Mouse (Mus musculus) liver, embryonic 15.5 days (tissue): ENCODE results near the gene Thsd4. TPM values are rescaled to one million over a fixed set of nuclear protein-coding genes. Genes with fewer than 3 reads are reported as not detected.
"Not testable (repeated sequence)": the region's sequence is repeated elsewhere in the genome, so short reads cannot be mapped to it uniquely, and the experiment has no call there.

Experiments used
- ATAC-seq: fragments of 200-750 bp; cut with Nextera tagmentation; 2 replicates; pipeline ENCODE4 v1.8.0; 2017; ENCODE audit warnings: moderate number of reproducible peaks, mild to moderate bottlenecking, moderate library complexity; ENCODE audit not compliant: insufficient read depth
- H3K27ac ChIP-seq: fragments of 300-500 bp; sonication (generic); replicated peaks from 2 replicates; pipeline ENCODE4 v1.5.1; 2015; ENCODE audit warnings: mild to moderate bottlenecking, inconsistent platforms
- H3K27me3 ChIP-seq: fragments of 300-500 bp; sonication (generic); 2 replicates; pipeline ENCODE4 v1.6.1; 2015; ENCODE audit warnings: mild to moderate bottlenecking, inconsistent platforms
- H3K36me3 ChIP-seq: fragments of 300-500 bp; sonication (generic); replicated peaks from 2 replicates; pipeline ENCODE4 v1.6.1; 2015; ENCODE audit warnings: moderate library complexity, mild to moderate bottlenecking, inconsistent platforms
- H3K4me1 ChIP-seq: fragments of 300-500 bp; sonication (generic); replicated peaks from 2 replicates; pipeline ENCODE4 v1.6.1; 2015; ENCODE audit warnings: inconsistent platforms
- H3K4me2 ChIP-seq: fragments of 300-500 bp; sonication (generic); 2 replicates; pipeline ENCODE4 v1.6.1; 2015; ENCODE audit warnings: moderate library complexity, mild to moderate bottlenecking, inconsistent platforms
- H3K4me3 ChIP-seq: fragments of 300-500 bp; sonication (generic); replicated peaks from 2 replicates; pipeline ENCODE4 v1.5.1; 2015; ENCODE audit warnings: mild to moderate bottlenecking, inconsistent platforms
- H3K9ac ChIP-seq: fragments of 300-500 bp; sonication (generic); 2 replicates; pipeline ENCODE4 v1.6.1; 2015; ENCODE audit warnings: moderate library complexity, mild to moderate bottlenecking, inconsistent platforms
- H3K9me3 ChIP-seq: fragments of 300-500 bp; sonication (generic); replicated peaks from 2 replicates; pipeline ENCODE4 v1.6.1; 2016; ENCODE audit warnings: inconsistent platforms
- WGBS: fragments of 180-500 bp; shearing (Covaris S2); methylation state at CpG from one replicate; pipeline ENCODE4 v1.1.7; 2015; ENCODE audit warnings: mixed read lengths; ENCODE audit not compliant: insufficient replicate concordance; 5-methylcytosine and 5-hydroxymethylcytosine counted together
- polyA plus RNA-seq: library from polyadenylated mRNA; unstranded; fragments of >200 nt; fragmentation: Nextera tagmentation; extraction: Ambion mirVana; gene quantifications from 2 replicates; pipeline ENCODE4 v1.2.1, GENCODE M21; 2015

Gene Thsd4
- polyA plus RNA-seq, 1 experiment from 2014 or later: 0.73 TPM

DNA sequence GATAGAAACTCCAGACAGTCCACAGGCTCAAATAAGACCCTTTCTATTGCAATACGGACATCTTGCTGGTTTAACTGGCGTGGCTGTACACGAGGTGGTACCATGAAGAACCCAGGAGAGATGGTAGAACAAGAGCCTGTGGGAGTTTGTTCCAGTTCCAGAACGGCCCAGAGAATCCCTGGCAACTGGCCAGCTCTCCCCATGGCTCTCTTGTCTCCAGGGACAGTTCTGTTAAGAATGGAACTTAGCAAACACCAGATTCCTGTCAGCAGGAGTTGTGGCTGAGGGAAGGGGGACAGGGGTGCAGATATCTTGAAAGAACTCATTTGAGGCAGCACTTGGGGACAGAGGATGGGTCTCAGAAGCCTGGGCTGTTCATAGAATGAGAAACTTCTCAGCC, 550.6 kb downstream of the Thsd4 start:
- H3K9me3 ChIP-seq: no peaks in the 10 kb centered on the region
- no peak overlapping the region for H3K4me3 ChIP-seq
- no peak overlapping the region for H3K9ac ChIP-seq
- H3K27ac ChIP-seq: no peak overlapping the region
- H3K27me3 ChIP-seq: no peaks in the 10 kb centered on the region
- H3K36me3 ChIP-seq: no peaks in the 10 kb centered on the region
- WGBS: 51% methylated on average over 4 of the region's 4 CpGs
- no peak overlapping the region for H3K4me2 ChIP-seq
- ATAC-seq: no peak
- no peaks in the 10 kb centered on the region for H3K4me1 ChIP-seq

DNA sequence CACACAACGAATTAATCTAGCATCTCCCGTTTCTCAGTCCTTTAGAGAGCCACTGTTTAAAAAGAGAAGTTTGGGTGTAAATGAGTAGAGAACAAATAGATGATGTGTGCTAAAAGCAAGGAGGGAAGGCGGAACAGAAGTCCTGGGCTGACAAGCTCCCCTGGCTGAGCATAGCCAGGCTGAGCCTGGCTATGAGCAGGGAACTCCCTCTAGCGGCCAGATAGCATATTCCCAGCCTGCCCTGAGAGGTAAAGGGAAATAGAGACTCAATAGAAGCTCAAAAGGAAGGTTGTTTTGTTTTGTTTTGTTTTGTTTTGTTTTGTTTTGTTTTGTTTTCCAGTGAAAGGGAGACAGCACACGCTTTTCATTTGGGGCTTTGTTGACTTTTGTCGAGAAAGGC, 552.5 kb downstream of the Thsd4 start:
- Histone ChIP-seq H3K27ac (no peak overlapping the region), H3K9me3 (no peaks in the 10 kb centered on the region), H3K4me1 (no peaks in the 10 kb centered on the region), H3K4me2 (no peak overlapping the region), H3K36me3 (no peaks in the 10 kb centered on the region), H3K27me3 (no peaks in the 10 kb centered on the region), H3K4me3 (no peak overlapping the region), H3K9ac (no peak overlapping the region)
- ATAC-seq: no peak
- WGBS: 20% methylated on average over 6 of the region's 6 CpGs

DNA sequence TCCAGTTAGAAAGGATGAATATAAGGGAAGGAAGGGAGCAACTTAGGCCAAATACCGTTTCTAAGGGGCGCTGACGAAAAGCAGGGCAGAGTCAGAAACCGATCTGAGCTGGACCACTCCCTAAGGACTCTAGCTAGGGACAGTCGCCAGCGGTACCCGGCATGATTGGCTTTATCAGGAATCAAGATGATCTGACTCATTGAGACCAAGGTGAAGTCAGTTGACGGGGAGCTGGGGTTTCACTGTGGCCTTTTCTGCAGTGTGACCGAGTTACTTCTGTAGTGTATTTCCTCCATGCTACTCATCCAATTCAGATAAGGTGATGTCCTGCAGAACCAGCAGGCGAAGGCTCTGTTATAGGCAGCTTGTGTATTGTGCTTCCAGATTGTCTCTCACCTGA, 556.8 kb downstream of the Thsd4 start:
- H3K4me3 ChIP-seq: no peak overlapping the region
- H3K27ac ChIP-seq: no peak overlapping the region
- H3K27me3 ChIP-seq: 0 out of 2 replicates have a peak, but pooled peaks cover 3% of the 10 kb centered on the region
- no peaks in the 10 kb centered on the region for H3K4me1 ChIP-seq
- H3K9me3 ChIP-seq: no peaks in the 10 kb centered on the region
- no peaks in the 10 kb centered on the region for H3K36me3 ChIP-seq
- no peak overlapping the region for H3K9ac ChIP-seq
- H3K4me2 ChIP-seq: no peak overlapping the region
- WGBS: 68% methylated on average over 10 of the region's 10 CpGs
- ATAC-seq: no peak

DNA sequence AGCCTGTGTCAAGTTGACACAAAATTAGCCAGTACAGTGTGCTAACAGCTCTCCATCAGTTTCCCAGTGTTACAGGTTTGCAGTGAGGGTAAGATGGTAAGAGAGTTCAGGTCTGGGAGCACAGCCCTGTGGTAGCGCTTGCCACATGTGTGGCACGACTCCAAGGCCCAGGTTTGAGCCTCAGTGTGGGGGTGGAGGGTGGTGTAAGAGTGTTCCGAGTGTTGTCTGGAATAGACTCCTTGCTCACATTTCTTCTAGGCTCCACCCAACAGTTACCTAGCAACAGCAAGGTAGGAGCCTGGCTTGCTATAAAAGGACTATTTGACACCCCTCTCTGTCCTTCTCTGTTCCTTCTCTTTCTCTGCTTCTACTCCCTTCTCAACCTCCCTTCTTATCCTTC, 557.5 kb downstream of the Thsd4 start:
- Histone ChIP-seq H3K9ac (no peak overlapping the region), H3K27me3 (0 out of 2 replicates have a peak, but pooled peaks cover 3% of the 10 kb centered on the region), H3K36me3 (no peaks in the 10 kb centered on the region), H3K9me3 (no peaks in the 10 kb centered on the region), H3K4me1 (no peaks in the 10 kb centered on the region), H3K4me2 (no peak overlapping the region), H3K4me3 (no peak overlapping the region), H3K27ac (no peak overlapping the region)
- 66% methylated on average over 3 of the region's 3 CpGs for WGBS
- no peak for ATAC-seq

DNA sequence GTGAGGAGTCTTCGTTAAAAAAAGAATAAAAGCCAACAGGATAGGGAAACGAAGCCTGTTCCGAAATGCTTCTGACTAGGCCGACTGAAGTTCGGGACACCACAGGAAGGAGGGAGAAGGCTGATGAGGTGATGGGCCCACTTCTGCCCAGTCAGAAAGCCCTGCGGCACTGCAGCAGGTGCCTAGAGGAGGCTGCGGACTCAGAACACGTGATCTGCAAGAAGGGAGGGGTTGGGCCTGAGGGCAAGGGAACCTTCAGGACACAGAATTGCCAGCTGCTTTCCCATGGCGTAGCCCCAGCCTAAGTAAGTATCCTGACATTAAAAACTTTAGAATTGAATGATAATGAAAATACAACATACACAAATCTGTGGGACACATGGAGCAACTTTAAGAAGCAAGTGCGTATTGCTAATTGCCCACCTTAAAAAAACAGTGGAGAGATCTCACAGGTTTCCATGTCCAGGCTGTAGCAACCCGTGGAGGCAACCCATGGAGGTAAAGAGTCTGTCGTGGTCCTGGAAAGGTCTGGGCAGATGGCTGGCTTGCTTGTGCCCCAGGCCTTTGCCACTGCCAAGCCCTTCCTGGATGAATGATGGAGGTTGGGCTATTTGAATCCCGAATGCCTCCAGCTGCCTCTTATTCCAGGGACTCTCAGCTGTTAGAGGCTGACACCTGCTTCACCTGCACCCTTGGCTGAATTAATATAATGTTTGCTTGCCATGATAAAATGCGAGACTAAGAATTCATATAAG, 560.5 kb downstream of the Thsd4 start:
- Histone ChIP-seq H3K9me3 (no peaks in the 10 kb centered on the region), H3K27me3 (peaks cover 3% of the 10 kb centered on the region; the same call in 1 of the 2 replicates), H3K36me3 (no peaks in the 10 kb centered on the region), H3K9ac (no peak overlapping the region), H3K4me3 (no peak overlapping the region), H3K4me2 (no peak overlapping the region), H3K27ac (no peak overlapping the region), H3K4me1 (no peaks in the 10 kb centered on the region)
- WGBS: 64% methylated on average over 14 of the region's 14 CpGs
- ATAC-seq: no peak

DNA sequence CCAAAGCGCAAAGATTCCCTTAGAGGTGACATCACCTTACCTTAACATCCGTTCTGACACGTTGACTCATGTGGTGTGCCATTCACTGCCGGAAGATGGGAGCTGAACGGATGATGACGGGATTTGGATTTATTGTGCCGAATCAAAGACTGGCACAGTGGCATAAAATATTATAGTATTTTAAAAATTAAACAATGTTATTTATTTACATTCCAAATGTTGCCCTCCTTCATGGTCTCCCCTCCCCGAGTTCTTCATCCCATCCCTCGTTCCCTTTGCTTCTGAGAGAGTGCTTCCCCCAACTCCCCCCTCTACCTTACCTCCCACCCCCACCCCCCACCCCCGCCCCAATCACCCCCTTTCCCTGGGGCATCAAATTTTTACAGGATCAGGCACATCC, 561.3 kb downstream of the Thsd4 start, which contains the start of gene Nr2e3:
Nr2e3 (minus strand) TSS at position 101 of the 400 bp plus-strand sequence.
- peaks cover 3% of the 10 kb centered on the region; the same call in 1 of the 2 replicates for H3K27me3 ChIP-seq
- no peak for ATAC-seq

DNA sequence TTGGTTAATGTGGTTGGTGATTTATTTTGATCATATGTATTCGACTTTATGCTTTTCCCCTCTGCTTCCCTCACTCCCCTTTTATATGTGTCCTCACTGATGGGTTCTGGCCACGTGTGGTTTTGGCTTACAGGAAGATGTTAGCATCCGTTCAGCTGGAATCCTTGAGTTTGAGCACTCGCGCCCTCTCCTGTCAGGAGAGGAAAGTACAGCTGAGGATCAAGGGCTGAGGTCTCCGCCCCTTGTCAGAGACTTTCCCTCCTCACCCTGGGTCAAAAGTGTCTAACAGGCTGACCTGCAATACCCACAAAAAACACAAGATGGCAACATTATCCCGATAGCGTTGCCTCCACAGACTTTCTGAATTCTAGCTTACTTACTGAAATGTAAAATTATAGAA, 562.6 kb downstream of the Thsd4 start:
- Histone ChIP-seq H3K4me2 (no peak overlapping the region), H3K27ac (no peak overlapping the region), H3K27me3 (peaks cover 3% of the 10 kb centered on the region; the same call in 1 of the 2 replicates), H3K36me3 (no peaks in the 10 kb centered on the region), H3K9me3 (no peaks in the 10 kb centered on the region), H3K4me1 (no peaks in the 10 kb centered on the region), H3K9ac (no peak overlapping the region), H3K4me3 (no peak overlapping the region)
- WGBS: 2% methylated on average over 8 of the region's 8 CpGs
- no peak for ATAC-seq

More for the DNA sequence above, 561.3 kb downstream of the Thsd4 start, which contains the start of gene Nr2e3:
- Histone ChIP-seq H3K27ac (no peak within 1 kb of the TSS), H3K4me1 (no peaks in the 10 kb centered on the region), H3K36me3 (no peaks in the 10 kb centered on the region), H3K9ac (no peak within 1 kb of the TSS), H3K4me2 (no peak within 1 kb of the TSS), H3K9me3 (no peaks in the 10 kb centered on the region), H3K4me3 (no peak within 1 kb of the TSS)
- 64% methylated on average over 10 of the region's 10 CpGs for WGBS

DNA sequence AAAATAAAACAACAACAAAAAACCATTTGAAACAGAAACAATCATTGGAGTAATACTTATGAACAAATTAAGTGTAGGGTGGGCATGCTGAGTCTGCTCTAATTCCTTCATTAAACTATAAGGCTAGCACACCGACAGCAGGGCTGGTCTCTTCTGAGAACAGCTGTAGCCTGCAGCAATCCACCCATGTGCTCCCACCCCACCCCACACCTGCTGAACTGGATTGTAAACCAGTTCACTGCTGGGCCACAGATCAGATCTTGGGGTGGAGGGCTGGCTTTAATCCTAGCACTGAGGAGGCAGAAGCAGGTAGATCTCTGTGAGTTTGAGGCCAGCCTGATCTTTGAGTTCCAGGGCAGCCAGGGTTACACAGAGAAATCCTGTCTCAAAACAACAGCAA, 563.7 kb downstream of the Thsd4 start:
- not testable (repeated sequence) for H3K4me1 ChIP-seq, ATAC-seq, H3K4me3 ChIP-seq, H3K9ac ChIP-seq, H3K9me3 ChIP-seq, H3K27ac ChIP-seq, H3K4me2 ChIP-seq, H3K36me3 ChIP-seq, H3K27me3 ChIP-seq
- 72% methylated on average over 1 of the region's 1 CpGs for WGBS

DNA sequence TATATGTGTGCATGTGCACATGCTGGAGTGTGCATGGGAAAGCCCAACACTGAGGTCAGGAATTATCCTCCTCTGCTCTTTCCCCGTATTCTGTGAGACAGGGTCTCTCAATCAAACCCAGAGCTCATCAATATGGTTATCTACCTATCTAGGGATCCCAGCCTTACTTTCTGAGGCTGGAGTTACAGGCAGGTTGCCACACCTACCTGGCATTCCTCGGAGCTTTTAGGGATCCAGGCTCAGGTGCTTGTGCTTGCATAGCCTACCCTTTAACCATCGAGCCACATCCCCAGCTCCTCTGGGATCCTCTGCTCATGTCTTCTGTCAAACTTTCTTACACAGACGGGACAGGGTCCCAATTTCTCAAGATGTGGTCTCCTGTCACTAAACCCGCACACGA, 565.4 kb downstream of the Thsd4 start:
- Histone ChIP-seq H3K27me3 (no peaks in the 10 kb centered on the region; the same call in 1 of the 2 replicates), H3K36me3 (no peaks in the 10 kb centered on the region), H3K4me1 (no peaks in the 10 kb centered on the region), H3K27ac (no peak overlapping the region), H3K9ac (no peak overlapping the region), H3K4me3 (no peak overlapping the region), H3K9me3 (no peaks in the 10 kb centered on the region), H3K4me2 (no peak overlapping the region)
- WGBS: 44% methylated on average over 6 of the region's 6 CpGs
- no peak for ATAC-seq

DNA sequence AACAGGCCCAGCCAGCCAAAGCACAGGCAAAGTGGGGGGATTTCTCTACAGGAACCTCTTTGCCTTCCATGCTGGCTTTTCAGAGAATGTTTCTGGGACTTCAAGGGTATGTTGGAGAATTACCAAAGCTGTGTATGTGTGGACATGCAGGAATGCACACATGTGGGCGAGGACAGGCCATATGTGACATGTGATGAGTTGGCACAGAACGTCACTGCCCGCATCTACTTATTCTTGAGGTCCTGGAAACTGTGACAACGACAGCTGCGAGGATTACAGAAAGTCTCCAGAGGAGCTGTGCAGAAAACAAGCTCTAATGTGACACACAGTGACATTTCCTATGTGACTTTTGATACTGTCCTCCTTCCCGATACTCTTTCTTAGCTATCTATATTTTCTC, 566.2 kb downstream of the Thsd4 start:
- Histone ChIP-seq H3K36me3 (no peaks in the 10 kb centered on the region), H3K4me2 (no peak overlapping the region), H3K9ac (no peak overlapping the region), H3K9me3 (no peaks in the 10 kb centered on the region), H3K27me3 (no peaks in the 10 kb centered on the region; the same call in 1 of the 2 replicates), H3K4me1 (no peaks in the 10 kb centered on the region), H3K27ac (no peak overlapping the region), H3K4me3 (no peak overlapping the region)
- ATAC-seq: no peak
- 63% methylated on average over 6 of the region's 6 CpGs for WGBS

DNA sequence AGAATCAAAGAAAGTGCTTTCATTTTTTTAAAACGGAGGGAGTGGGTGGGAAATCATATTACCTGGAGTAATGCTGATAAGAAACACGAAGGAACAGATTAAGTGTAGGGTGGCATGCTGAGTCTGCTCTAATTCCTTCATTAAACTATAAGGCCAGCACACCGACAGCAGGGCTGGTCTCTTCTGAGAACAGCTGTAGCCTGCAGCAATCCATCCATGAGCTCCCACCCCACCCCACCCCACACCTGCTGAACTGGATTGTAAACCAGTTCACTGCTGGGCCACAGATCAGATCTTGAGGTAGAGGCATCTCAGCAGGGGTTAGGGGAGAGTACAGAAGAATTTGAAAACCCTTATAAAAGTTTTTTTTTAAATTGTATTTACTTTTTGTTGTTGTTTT, 566.6 kb downstream of the Thsd4 start:
- Histone ChIP-seq H3K4me2 (no peak overlapping the region), H3K4me1 (no peaks in the 10 kb centered on the region), H3K4me3 (no peak overlapping the region), H3K36me3 (no peaks in the 10 kb centered on the region), H3K9ac (no peak overlapping the region), H3K27ac (no peak overlapping the region), H3K9me3 (no peaks in the 10 kb centered on the region), H3K27me3 (no peaks in the 10 kb centered on the region; the same call in none of the 2 replicates)
- ATAC-seq: no peak
- 43% methylated on average over 3 of the region's 3 CpGs for WGBS

DNA sequence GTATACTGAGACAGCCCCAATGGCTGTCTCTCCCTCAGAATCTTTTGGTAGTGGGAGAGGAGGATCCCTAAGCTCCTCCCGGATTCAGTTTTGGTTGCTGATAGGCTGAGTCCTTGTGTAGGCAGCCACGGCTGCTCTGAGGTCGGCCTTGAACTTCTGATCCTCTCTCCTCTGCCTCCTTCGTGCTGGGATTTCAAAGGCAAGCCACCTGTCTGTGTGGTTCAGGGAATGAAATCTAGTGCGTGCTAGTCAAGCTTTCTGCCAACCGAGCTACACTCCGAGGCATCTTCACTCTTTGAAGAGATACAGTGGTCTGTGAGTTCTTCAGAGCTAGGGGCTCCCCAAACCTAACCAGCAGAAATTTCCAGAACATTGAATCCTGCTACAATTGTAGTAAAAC, 568.3 kb downstream of the Thsd4 start:
- Histone ChIP-seq H3K4me2 (no peak overlapping the region), H3K36me3 (no peaks in the 10 kb centered on the region), H3K9ac (no peak overlapping the region), H3K9me3 (no peaks in the 10 kb centered on the region), H3K4me1 (no peaks in the 10 kb centered on the region), H3K27me3 (peaks cover 2% of the 10 kb centered on the region), H3K4me3 (no peak overlapping the region), H3K27ac (no peak overlapping the region)
- no peak for ATAC-seq
- 64% methylated on average over 7 of the region's 7 CpGs for WGBS
